9 mouse cellular contexts compared by ENCODE assay signal in genomic region chr7:44441648-44442109, GRCm38 (mm10). TPM values are rescaled to one million over a fixed set of nuclear protein-coding genes. Genes with fewer than 3 reads are reported as not detected.
DNase-seq lines count a peak whose midpoint lies in the region; ATAC-seq lines count a peak whose summit lies in the region.
"Had no signal": no experiment of that assay in that cellular context is flagged by ENCODE, and none has a peak within 500 bp of the region (broad histone marks: within the 10 kb centered on the region; RNA-seq: fewer than 3 reads in every experiment).

No protein-coding gene starts in this region.

- DNase-seq in kidney, adult 8-10 months, result no peak
- DNase-seq in cerebellum, postnatal 10 days, result peak; percentile 87 to 89
- DNase-seq in adrenal gland, adult 8-10 months, result no peak

- H3K4me3 ChIP-seq in kidney, embryonic 15.5 days (replicated peaks), result peak overlapping the region; percentile 32
- peak overlapping the region; percentile 59 for H3K4me3 ChIP-seq in heart, embryonic 15.5 days
- H3K4me3 ChIP-seq in limb, embryonic 13.5 days, result peak overlapping the region; percentile 38
- H3K4me3 ChIP-seq in stomach, embryonic 14.5 days (ENCODE audit: low read depth, low read length), result peak overlapping the region; percentile 18
- H3K4me3 ChIP-seq: erythroblast, embryonic 14.5 days had no signal

- peak overlapping the region; percentile 53 for H3K4me2 ChIP-seq in kidney, embryonic 15.5 days
- peak overlapping the region; percentile 76 for H3K4me2 ChIP-seq in heart, embryonic 15.5 days
- H3K4me2 ChIP-seq in limb, embryonic 13.5 days (replicated peaks), result peak overlapping the region; percentile 59
- H3K4me2 ChIP-seq in stomach, embryonic 14.5 days (replicated peaks; ENCODE audit: low read depth, low read length), result peak overlapping the region; percentile 33

- ATAC-seq in kidney, embryonic 15.5 days (replicated peaks; ENCODE audit: low FRiP score), result no peak; the same call in 1 of the 2 replicates
- ATAC-seq in heart, embryonic 15.5 days (replicated peaks; ENCODE audit: insufficient number of reproducible peaks, insufficient read depth, low FRiP score, low read depth), result no peak; the same call in 1 of the 2 replicates
- 0 out of 2 replicates have a peak, but pooled peaks have one; percentile 21 for ATAC-seq in limb, embryonic 13.5 days (ENCODE audit: low FRiP score, low read depth)
- peak; percentile 30; the same call in 1 of the 2 replicates for ATAC-seq in stomach, embryonic 14.5 days (ENCODE audit: insufficient number of reproducible peaks, insufficient read depth, low FRiP score, low read depth)
- no peak for ATAC-seq in granulocyte monocyte progenitor cell, adult 5-6 weeks (replicated peaks; ENCODE audit: poor library complexity, severe bottlenecking)

- no peak overlapping the region for H3K27ac ChIP-seq in kidney, embryonic 15.5 days
- H3K27ac ChIP-seq in heart, embryonic 15.5 days, result peak overlapping the region; percentile 80
- H3K27ac ChIP-seq in limb, embryonic 13.5 days, result no peak overlapping the region
- no peak overlapping the region for H3K27ac ChIP-seq in stomach, embryonic 14.5 days (ENCODE audit: low read length)

- no peak overlapping the region for H3K9ac ChIP-seq in kidney, embryonic 15.5 days
- peak overlapping the region; percentile 70 for H3K9ac ChIP-seq in heart, embryonic 15.5 days
- H3K9ac ChIP-seq in limb, embryonic 13.5 days, result peak overlapping the region; percentile 60
- no peak overlapping the region for H3K9ac ChIP-seq in stomach, embryonic 14.5 days (replicated peaks; ENCODE audit: low read depth, low read length)

- no peaks in the 10 kb centered on the region for H3K9me3 ChIP-seq in kidney, embryonic 15.5 days (replicated peaks)
- H3K9me3 ChIP-seq in heart, embryonic 15.5 days (replicated peaks), result no peaks in the 10 kb centered on the region
- no peaks in the 10 kb centered on the region for H3K9me3 ChIP-seq in limb, embryonic 13.5 days
- no peaks in the 10 kb centered on the region for H3K9me3 ChIP-seq in stomach, embryonic 14.5 days (ENCODE audit: control insufficient read depth, low read depth, low read length)

- no peaks in the 10 kb centered on the region for H3K36me3 ChIP-seq in kidney, embryonic 15.5 days
- H3K36me3 ChIP-seq in heart, embryonic 15.5 days, result no peaks in the 10 kb centered on the region
- H3K36me3 ChIP-seq in limb, embryonic 13.5 days, result no peaks in the 10 kb centered on the region
- H3K36me3 ChIP-seq in stomach, embryonic 14.5 days (ENCODE audit: control insufficient read depth, insufficient read depth, low read length), result no peaks in the 10 kb centered on the region

- H3K4me1 ChIP-seq in kidney, embryonic 15.5 days, result peaks cover 32% of the 10 kb centered on the region
- peaks cover 44% of the 10 kb centered on the region for H3K4me1 ChIP-seq in heart, embryonic 15.5 days (replicated peaks)
- H3K4me1 ChIP-seq in limb, embryonic 13.5 days, result peaks cover 24% of the 10 kb centered on the region
- H3K4me1 ChIP-seq in stomach, embryonic 14.5 days (ENCODE audit: control insufficient read depth, insufficient read depth, low read length), result 0 out of 2 replicates have a peak, but pooled peaks cover 7% of the 10 kb centered on the region

- peaks cover 90% of the 10 kb centered on the region for H3K27me3 ChIP-seq in kidney, embryonic 15.5 days
- peaks cover 82% of the 10 kb centered on the region for H3K27me3 ChIP-seq in heart, embryonic 15.5 days
- H3K27me3 ChIP-seq in limb, embryonic 13.5 days, result peaks cover 95% of the 10 kb centered on the region
- peaks cover 60% of the 10 kb centered on the region for H3K27me3 ChIP-seq in stomach, embryonic 14.5 days (ENCODE audit: control insufficient read depth, insufficient read depth, low read length)

- under 1% methylated on average over 13 of the region's 14 CpGs for WGBS in kidney, embryonic 15.5 days
- under 1% methylated on average over 14 of the region's 14 CpGs for WGBS in heart, embryonic 15.5 days
- WGBS in limb, embryonic 13.5 days, result 0% methylated on average over 12 of the region's 14 CpGs
- 1% methylated on average over 13 of the region's 14 CpGs for WGBS in stomach, embryonic 14.5 days

RNA-seq across cellular contexts. Expression of gene Lrrc4b, which starts 12.9 kb away (rescaled TPM):
- 0.36 and 0.44 TPM in 2 replicates for polyA plus RNA-seq in kidney, embryonic 15.5 days (2015; fragmentation: Nextera tagmentation; extraction: Ambion mirVana)
- 1.8 TPM in 2 replicates for polyA plus RNA-seq in heart, embryonic 15.5 days (2015; fragmentation: Nextera tagmentation; extraction: Ambion mirVana)
- 1.00 and 1.2 TPM in 2 replicates for polyA plus RNA-seq in limb, embryonic 13.5 days (2015; fragmentation: Nextera tagmentation; extraction: Ambion mirVana)
- polyA plus RNA-seq in stomach, embryonic 14.5 days (2014; fragmentation: Nextera tagmentation; extraction: Ambion mirVana), result 1.2 and 2.1 TPM in 2 replicates
- not detected in 2 replicates for total RNA-seq in granulocyte monocyte progenitor cell, adult 5-6 weeks (2014; fragmentation: Nextera tagmentation)
- not detected in 2 replicates for total RNA-seq in granulocyte monocyte progenitor cell, adult 5-6 weeks (2017)
- 10 to 100 TPM in 2 of 4 experiments, 1 to 10 TPM in 2; 6.4 to 15.4 (median 9.8) TPM for total RNA-seq in adrenal gland, adult 8-10 months (2022)
- polyA plus RNA-seq: erythroblast, embryonic 14.5 days had no signal

RNA-seq across cellular contexts. Expression of gene Aspdh, which starts 23.5 kb away (rescaled TPM):
- polyA plus RNA-seq in kidney, embryonic 15.5 days (2015; fragmentation: Nextera tagmentation; extraction: Ambion mirVana), result 3.2 and 3.9 TPM in 2 replicates
- 0.43 and 0.74 TPM in 2 replicates for polyA plus RNA-seq in heart, embryonic 15.5 days (2015; fragmentation: Nextera tagmentation; extraction: Ambion mirVana)
- polyA plus RNA-seq in limb, embryonic 13.5 days (2015; fragmentation: Nextera tagmentation; extraction: Ambion mirVana), result 0.36 TPM in 1 of 2 replicates, not detected in the other
- polyA plus RNA-seq in stomach, embryonic 14.5 days (2014; fragmentation: Nextera tagmentation; extraction: Ambion mirVana), result 0.52 and 1.1 TPM in 2 replicates
- not detected in 2 replicates for total RNA-seq in granulocyte monocyte progenitor cell, adult 5-6 weeks (2014; fragmentation: Nextera tagmentation)
- total RNA-seq in granulocyte monocyte progenitor cell, adult 5-6 weeks (2017), result not detected in 2 replicates
- total RNA-seq in adrenal gland, adult 8-10 months (2022), result 1 to 10 TPM in 3 of 4 experiments, under 1 TPM in 1; 0.73 to 2.0 (median 1.4) TPM

RNA-seq across cellular contexts. Expression of gene Josd2, which starts 26.1 kb away (rescaled TPM):
- 72.5 and 78.9 TPM in 2 replicates for polyA plus RNA-seq in kidney, embryonic 15.5 days (2015; fragmentation: Nextera tagmentation; extraction: Ambion mirVana)
- 134 and 146 TPM in 2 replicates for polyA plus RNA-seq in heart, embryonic 15.5 days (2015; fragmentation: Nextera tagmentation; extraction: Ambion mirVana)
- polyA plus RNA-seq in limb, embryonic 13.5 days (2015; fragmentation: Nextera tagmentation; extraction: Ambion mirVana), result 87.7 and 91.3 TPM in 2 replicates
- polyA plus RNA-seq in stomach, embryonic 14.5 days (2014; fragmentation: Nextera tagmentation; extraction: Ambion mirVana), result 76.7 and 82.1 TPM in 2 replicates
- total RNA-seq in granulocyte monocyte progenitor cell, adult 5-6 weeks (2014; fragmentation: Nextera tagmentation), result 26.4 and 62.3 TPM in 2 replicates
- total RNA-seq in granulocyte monocyte progenitor cell, adult 5-6 weeks (2017), result 15.9 and 31.2 TPM in 2 replicates
- 10 to 100 TPM; 43.7 to 56.5 (median 46.9) TPM for total RNA-seq in adrenal gland, adult 8-10 months (2022)

RNA-seq across cellular contexts. Expression of gene Emc10, which starts 54.6 kb away (rescaled TPM):
- 113 and 120 TPM in 2 replicates for polyA plus RNA-seq in kidney, embryonic 15.5 days (2015; fragmentation: Nextera tagmentation; extraction: Ambion mirVana)
- 81.6 and 109 TPM in 2 replicates for polyA plus RNA-seq in heart, embryonic 15.5 days (2015; fragmentation: Nextera tagmentation; extraction: Ambion mirVana)
- 104 and 106 TPM in 2 replicates for polyA plus RNA-seq in limb, embryonic 13.5 days (2015; fragmentation: Nextera tagmentation; extraction: Ambion mirVana)
- polyA plus RNA-seq in stomach, embryonic 14.5 days (2014; fragmentation: Nextera tagmentation; extraction: Ambion mirVana), result 113 and 116 TPM in 2 replicates
- 63.1 and 126 TPM in 2 replicates for total RNA-seq in granulocyte monocyte progenitor cell, adult 5-6 weeks (2014; fragmentation: Nextera tagmentation)
- 33.7 and 42.0 TPM in 2 replicates for total RNA-seq in granulocyte monocyte progenitor cell, adult 5-6 weeks (2017)
- 100 to 1,000 TPM in 3 of 4 experiments, 10 to 100 TPM in 1; 99.0 to 119 (median 110) TPM for total RNA-seq in adrenal gland, adult 8-10 months (2022)

RNA-seq across cellular contexts. Expression of gene Fam71e1, which starts 54.7 kb away (rescaled TPM):
- 14.3 and 16.5 TPM in 2 replicates for polyA plus RNA-seq in kidney, embryonic 15.5 days (2015; fragmentation: Nextera tagmentation; extraction: Ambion mirVana)
- 8.7 and 11.5 TPM in 2 replicates for polyA plus RNA-seq in heart, embryonic 15.5 days (2015; fragmentation: Nextera tagmentation; extraction: Ambion mirVana)
- polyA plus RNA-seq in limb, embryonic 13.5 days (2015; fragmentation: Nextera tagmentation; extraction: Ambion mirVana), result 22.4 and 22.9 TPM in 2 replicates
- 11.6 and 17.9 TPM in 2 replicates for polyA plus RNA-seq in stomach, embryonic 14.5 days (2014; fragmentation: Nextera tagmentation; extraction: Ambion mirVana)
- total RNA-seq in granulocyte monocyte progenitor cell, adult 5-6 weeks (2014; fragmentation: Nextera tagmentation), result 12.3 TPM in 1 of 2 replicates, not detected in the other
- 0.67 and 3.0 TPM in 2 replicates for total RNA-seq in granulocyte monocyte progenitor cell, adult 5-6 weeks (2017)
- total RNA-seq in adrenal gland, adult 8-10 months (2022), result 10 to 100 TPM in 3 of 4 experiments, 1 to 10 TPM in 1; 10.0 to 15.5 (median 13.0) TPM

Comparison
In these comparisons a context has a peak if more than half of its experiments do, and no peak if none do; other contexts are left out.
1. ATAC-seq: peak in limb, embryonic 13.5 days (single experiment) and stomach, embryonic 14.5 days (single experiment); none in kidney, embryonic 15.5 days (single experiment), heart, embryonic 15.5 days (single experiment) and granulocyte monocyte progenitor cell, adult 5-6 weeks (single experiment).
2. H3K9ac ChIP-seq: peak in heart, embryonic 15.5 days (single experiment) and limb, embryonic 13.5 days (single experiment); none in kidney, embryonic 15.5 days (single experiment) and stomach, embryonic 14.5 days (single experiment).
3. DNase-seq: peak in cerebellum, postnatal 10 days (2 of 2); none in kidney, adult 8-10 months (0 of 2) and adrenal gland, adult 8-10 months (single experiment).
4. Peak in every context shown above with its lines, with median percentiles within 50 percentile points of each other: H3K4me2 ChIP-seq and H3K4me3 ChIP-seq.